In genomic region chr13:31623291-31623690, GRCm38 (mm10) we compare ENCODE assay signal across 22 mouse cellular contexts. TPM values are rescaled to one million over a fixed set of nuclear protein-coding genes. Genes with fewer than 3 reads are reported as not detected.
DNase-seq lines count a peak whose midpoint lies in the region; ATAC-seq and TF ChIP-seq lines count a peak whose summit lies in the region.
"Had no signal": no experiment of that assay in that cellular context is flagged by ENCODE, and none has a peak within 500 bp of the region (broad histone marks: within the 10 kb centered on the region; RNA-seq: fewer than 3 reads in every experiment).

No protein-coding gene starts in this region.

- 0 out of 2 replicates have a peak overlapping the region, but pooled peaks have one; percentile 1 for H3K4me3 ChIP-seq in hindbrain, embryonic 13.5 days
- no peak overlapping the region for H3K4me3 ChIP-seq in hindbrain, postnatal 0 days (ENCODE audit: low read length)
- H3K4me3 ChIP-seq in stomach, embryonic 14.5 days (ENCODE audit: low read depth, low read length), result peak overlapping the region; percentile 56; the same call in 1 of the 2 replicates
- no peak overlapping the region; the same call in 1 of the 2 replicates for H3K4me3 ChIP-seq in stomach, postnatal 0 days (ENCODE audit: low read depth, low read length)
- 0 out of 2 replicates have a peak overlapping the region, but pooled peaks have one; percentile 64 for H3K4me3 ChIP-seq in intestine, postnatal 0 days (ENCODE audit: low read depth, low read length)
- H3K4me3 ChIP-seq: layer of hippocampus, adult 2 months had no signal

- peaks cover 99% of the 10 kb centered on the region for H3K27me3 ChIP-seq in hindbrain, embryonic 13.5 days
- H3K27me3 ChIP-seq in hindbrain, postnatal 0 days (ENCODE audit: insufficient read depth, low read length), result peaks cover 89% of the 10 kb centered on the region
- H3K27me3 ChIP-seq in stomach, embryonic 14.5 days (ENCODE audit: control insufficient read depth, insufficient read depth, low read length), result peaks cover 32% of the 10 kb centered on the region
- peaks cover 10% of the 10 kb centered on the region; the same call in 1 of the 2 replicates for H3K27me3 ChIP-seq in stomach, postnatal 0 days (ENCODE audit: control insufficient read depth, insufficient read depth, low read length)
- peaks cover 99% of the 10 kb centered on the region for H3K27me3 ChIP-seq in intestine, postnatal 0 days (replicated peaks; ENCODE audit: control insufficient read depth, insufficient read depth, low read length)

- 6% methylated on average over 6 of the region's 6 CpGs for WGBS in hindbrain, embryonic 13.5 days
- 3% methylated on average over 6 of the region's 6 CpGs for WGBS in hindbrain, postnatal 0 days
- 19% methylated on average over 6 of the region's 6 CpGs for WGBS in stomach, embryonic 14.5 days
- 28% methylated on average over 6 of the region's 6 CpGs for WGBS in stomach, postnatal 0 days
- 19% methylated on average over 6 of the region's 6 CpGs for WGBS in intestine, postnatal 0 days

- no peak for DNase-seq in hindbrain, postnatal 0 days (ENCODE audit: low spot score)
- no peak for DNase-seq in stomach, postnatal 0 days (ENCODE audit: low spot score)
- DNase-seq in adrenal gland, postnatal 14 days, result no peak
- DNase-seq in kidney, postnatal 4 days, result no peak
- DNase-seq: adrenal gland, postnatal 25 days; cerebellum, adult 11-12 months; cerebellum, postnatal 14 days; gastrocnemius, postnatal 36 days; kidney, adult 11 months; layer of hippocampus, postnatal 36 days; liver; thymus, postnatal 25 days had no signal

- no peak for TF ChIP-seq CTCF in hindbrain, postnatal 0 days (IDR thresholded peaks at IDR 0.05; ENCODE audit: low read depth)
- TF ChIP-seq CTCF in stomach, postnatal 0 days (IDR thresholded peaks at IDR 0.05; ENCODE audit: low read depth), result no peak
- TF ChIP-seq CTCF in intestine, postnatal 0 days (IDR thresholded peaks at IDR 0.05; ENCODE audit: low read depth), result no peak

- no peak overlapping the region for H3K4me2 ChIP-seq in hindbrain, embryonic 13.5 days
- no peak overlapping the region for H3K4me2 ChIP-seq in hindbrain, postnatal 0 days (ENCODE audit: low read depth, low read length)
- H3K4me2 ChIP-seq in stomach, embryonic 14.5 days (replicated peaks; ENCODE audit: low read depth, low read length), result peak overlapping the region; percentile 86; the same call in 1 of the 2 replicates
- no peak overlapping the region for H3K4me2 ChIP-seq in stomach, postnatal 0 days (replicated peaks; ENCODE audit: low read depth)
- H3K4me2 ChIP-seq in intestine, postnatal 0 days (replicated peaks; ENCODE audit: low read depth), result peak overlapping the region; percentile 60; the same call in 1 of the 2 replicates

- H3K36me3 ChIP-seq in hindbrain, embryonic 13.5 days, result no peaks in the 10 kb centered on the region
- no peaks in the 10 kb centered on the region for H3K36me3 ChIP-seq in hindbrain, postnatal 0 days (ENCODE audit: insufficient read depth, low read length)
- no peaks in the 10 kb centered on the region for H3K36me3 ChIP-seq in stomach, embryonic 14.5 days (ENCODE audit: control insufficient read depth, insufficient read depth, low read length)
- H3K36me3 ChIP-seq in stomach, postnatal 0 days (ENCODE audit: control insufficient read depth, insufficient read depth, low read length), result no peaks in the 10 kb centered on the region
- no peaks in the 10 kb centered on the region for H3K36me3 ChIP-seq in intestine, postnatal 0 days (ENCODE audit: control insufficient read depth, insufficient read depth)
- H3K36me3 ChIP-seq: G1E had no signal

- no peak for ATAC-seq in hindbrain, embryonic 13.5 days (ENCODE audit: low FRiP score)
- ATAC-seq in hindbrain, postnatal 0 days, result no peak
- ATAC-seq in stomach, embryonic 14.5 days (ENCODE audit: insufficient number of reproducible peaks, insufficient read depth, low FRiP score, low read depth), result no peak
- ATAC-seq in stomach, postnatal 0 days (ENCODE audit: low FRiP score, low TSS enrichment), result no peak
- ATAC-seq in intestine, postnatal 0 days, result no peak
- ATAC-seq: forebrain, embryonic 16.5 days; midbrain, embryonic 16.5 days had no signal

- TF ChIP-seq EP300 in stomach, postnatal 0 days (optimal IDR thresholded peaks at IDR 0.05), result no peak

- H3K27ac ChIP-seq in hindbrain, embryonic 13.5 days, result no peak overlapping the region
- no peak overlapping the region for H3K27ac ChIP-seq in hindbrain, postnatal 0 days
- peak overlapping the region; percentile 83; the same call in 1 of the 2 replicates for H3K27ac ChIP-seq in stomach, embryonic 14.5 days (ENCODE audit: low read length)
- H3K27ac ChIP-seq in stomach, postnatal 0 days (replicated peaks), result no peak overlapping the region
- H3K27ac ChIP-seq in intestine, postnatal 0 days (ENCODE audit: low read depth, low read length), result no peak overlapping the region
- H3K27ac ChIP-seq: kidney, postnatal 0 days; layer of hippocampus, adult 2 months had no signal

- peaks cover 29% of the 10 kb centered on the region for H3K4me1 ChIP-seq in hindbrain, embryonic 13.5 days (replicated peaks)
- H3K4me1 ChIP-seq in hindbrain, postnatal 0 days (ENCODE audit: insufficient read depth, low read length), result 0 out of 2 replicates have a peak, but pooled peaks cover 9% of the 10 kb centered on the region
- H3K4me1 ChIP-seq in stomach, embryonic 14.5 days (ENCODE audit: control insufficient read depth, insufficient read depth, low read length), result peaks cover 18% of the 10 kb centered on the region
- no peaks in the 10 kb centered on the region for H3K4me1 ChIP-seq in stomach, postnatal 0 days (replicated peaks; ENCODE audit: control insufficient read depth, insufficient read depth)
- no peaks in the 10 kb centered on the region for H3K4me1 ChIP-seq in intestine, postnatal 0 days (replicated peaks; ENCODE audit: control insufficient read depth, insufficient read depth, low read length)

- H3K9ac ChIP-seq in hindbrain, embryonic 13.5 days, result no peak overlapping the region
- no peak overlapping the region for H3K9ac ChIP-seq in hindbrain, postnatal 0 days (replicated peaks; ENCODE audit: low read length)
- no peak overlapping the region for H3K9ac ChIP-seq in stomach, embryonic 14.5 days (replicated peaks; ENCODE audit: low read depth, low read length)
- H3K9ac ChIP-seq in stomach, postnatal 0 days (ENCODE audit: low read length), result no peak overlapping the region
- no peak overlapping the region for H3K9ac ChIP-seq in intestine, postnatal 0 days (ENCODE audit: low read depth, low read length)

- no peaks in the 10 kb centered on the region for H3K9me3 ChIP-seq in hindbrain, embryonic 13.5 days
- no peaks in the 10 kb centered on the region for H3K9me3 ChIP-seq in hindbrain, postnatal 0 days (ENCODE audit: low read length)
- no peaks in the 10 kb centered on the region for H3K9me3 ChIP-seq in stomach, embryonic 14.5 days (ENCODE audit: control insufficient read depth, low read depth, low read length)
- H3K9me3 ChIP-seq in stomach, postnatal 0 days (ENCODE audit: control insufficient read depth, low read length), result no peaks in the 10 kb centered on the region
- H3K9me3 ChIP-seq in intestine, postnatal 0 days (ENCODE audit: control insufficient read depth), result no peaks in the 10 kb centered on the region

RNA-seq across cellular contexts. Expression of gene Foxf2, which starts 2.3 kb away (rescaled TPM):
- 4.7 and 5.5 TPM in 2 replicates for polyA plus RNA-seq in hindbrain, embryonic 13.5 days (2015; fragmentation: Nextera tagmentation; extraction: Ambion mirVana)
- total RNA-seq in hindbrain, postnatal 0 days (2014; rRNA removed), result 6.0 and 12.8 TPM in 2 replicates
- polyA plus RNA-seq in hindbrain, postnatal 0 days (2015; fragmentation: Nextera tagmentation; extraction: Ambion mirVana), result 4.4 and 5.5 TPM in 2 replicates
- 21.3 and 21.9 TPM in 2 replicates for polyA plus RNA-seq in stomach, embryonic 14.5 days (2014; fragmentation: Nextera tagmentation; extraction: Ambion mirVana)
- polyA plus RNA-seq in stomach, postnatal 0 days (2015; fragmentation: Nextera tagmentation; extraction: Ambion mirVana), result 10.0 and 12.5 TPM in 2 replicates
- polyA plus RNA-seq in intestine, postnatal 0 days (2015; fragmentation: Nextera tagmentation; extraction: Ambion mirVana), result 9.3 and 10.6 TPM in 2 replicates
- not detected in 2 replicates for total RNA-seq in adrenal gland, postnatal 14 days (2021)
- total RNA-seq: adrenal gland, postnatal 25 days; gastrocnemius, postnatal 36 days; hematopoietic stem cell, adult 5-6 weeks; megakaryocyte progenitor cell, adult 5-6 weeks had no signal
- polyA plus RNA-seq: G1E; kidney, postnatal 0 days had no signal

Comparison
In these comparisons a context has a peak if more than half of its experiments do, and no peak if none do; other contexts are left out.
1. H3K4me2 ChIP-seq: peak in stomach, embryonic 14.5 days (single experiment) and intestine, postnatal 0 days (single experiment); none in hindbrain, embryonic 13.5 days (single experiment), hindbrain, postnatal 0 days (single experiment) and stomach, postnatal 0 days (single experiment).
2. H3K4me3 ChIP-seq: peak in hindbrain, embryonic 13.5 days (single experiment), stomach, embryonic 14.5 days (single experiment) and intestine, postnatal 0 days (single experiment); none in hindbrain, postnatal 0 days (single experiment) and stomach, postnatal 0 days (single experiment).